Mouse (Mus musculus) cerebellum, adult 18-20 months (tissue): Measurements from ENCODE around the gene Sema4d.

ENCODE experiments used
- DNase-seq, 2 experiments: peaks; one replicate each; pipeline ENCODE4 v3.0.0; 2021

Gene Sema4d

DNA sequence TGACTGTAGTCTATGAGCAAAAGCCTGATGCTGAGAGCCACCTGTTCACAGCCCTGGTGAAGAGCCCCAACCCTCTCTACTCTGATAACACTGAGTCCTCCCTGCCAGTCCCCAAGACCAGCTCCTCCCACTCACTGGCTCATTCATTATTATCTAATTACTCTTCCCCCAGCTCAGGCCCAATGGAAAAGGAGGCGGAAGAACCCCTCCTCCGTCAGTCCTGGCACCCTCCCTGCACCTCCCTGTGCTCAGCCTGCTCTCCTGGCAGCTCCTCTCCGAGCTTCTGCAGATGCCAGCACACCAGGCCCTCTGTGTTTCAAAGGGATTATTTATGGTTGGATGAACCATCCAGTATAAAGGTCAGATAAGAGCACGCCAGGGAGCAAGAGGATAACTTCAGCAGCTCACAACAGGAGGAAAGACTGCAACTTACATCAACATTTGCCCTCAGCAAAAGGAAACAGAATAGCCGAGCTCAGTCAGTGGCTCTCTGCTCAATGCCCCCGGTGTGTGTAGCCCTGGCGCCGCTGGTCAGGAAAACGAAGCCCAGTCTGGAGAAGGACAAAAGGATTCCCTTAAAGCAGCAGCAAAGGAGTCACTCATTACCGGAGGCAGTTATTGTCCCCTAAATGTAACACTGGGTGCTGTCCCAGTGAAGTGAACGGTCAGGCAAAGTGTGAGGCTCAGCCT lies 16.4 kb downstream of the Sema4d start:
- peak; percentile 89 to 96 for DNase-seq

DNA sequence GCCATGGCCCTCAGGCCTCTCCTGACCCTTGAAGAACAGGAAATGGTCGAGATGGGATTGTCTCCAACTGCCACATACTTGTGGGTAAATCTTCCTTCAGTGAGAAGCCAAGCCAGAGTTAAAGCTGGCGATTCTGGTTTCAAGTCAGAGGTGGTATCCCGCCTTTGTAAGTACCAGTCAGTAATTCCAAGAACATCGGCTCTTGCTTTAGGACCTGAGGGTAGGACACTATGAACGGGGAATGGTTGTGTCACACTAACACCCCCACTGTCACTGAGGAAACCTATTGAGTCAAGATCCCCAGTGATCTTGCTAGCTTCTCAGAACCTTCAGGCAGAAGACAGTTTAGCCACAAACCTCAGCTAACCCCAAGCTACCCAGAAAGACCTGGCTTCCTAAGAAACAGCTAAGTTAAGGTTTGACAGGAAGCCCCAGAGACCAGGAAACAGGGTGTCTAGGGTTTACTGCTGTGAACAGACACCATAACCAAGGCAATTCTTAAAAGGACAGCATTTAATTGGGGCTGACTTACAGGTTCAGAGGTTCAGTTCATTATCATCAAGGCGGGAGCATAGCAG lies 17.3 kb downstream of the Sema4d start:
- DNase-seq: no peak

DNA sequence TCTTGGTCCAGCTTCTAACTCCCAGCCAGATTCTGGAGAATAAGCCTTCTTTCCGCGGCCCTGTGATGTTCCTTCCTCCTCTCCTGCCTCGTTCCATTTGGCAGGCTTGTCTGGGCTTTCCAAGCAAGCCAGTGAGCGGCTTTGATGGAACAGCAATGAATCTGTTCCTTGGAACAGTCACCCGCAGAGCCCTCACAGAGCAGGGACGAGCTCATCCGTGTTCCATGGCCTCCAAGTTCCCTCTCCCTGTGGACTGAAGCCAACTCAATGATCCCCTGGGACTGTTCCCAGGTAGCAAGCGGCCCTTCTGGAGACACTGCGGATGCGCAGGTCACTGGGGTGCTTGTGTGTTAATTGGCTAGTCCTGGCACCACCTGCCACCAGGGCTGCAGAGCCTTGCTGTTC lies 21.7 kb downstream of the Sema4d start:
- DNase-seq: peak; percentile 80 to 84

DNA sequence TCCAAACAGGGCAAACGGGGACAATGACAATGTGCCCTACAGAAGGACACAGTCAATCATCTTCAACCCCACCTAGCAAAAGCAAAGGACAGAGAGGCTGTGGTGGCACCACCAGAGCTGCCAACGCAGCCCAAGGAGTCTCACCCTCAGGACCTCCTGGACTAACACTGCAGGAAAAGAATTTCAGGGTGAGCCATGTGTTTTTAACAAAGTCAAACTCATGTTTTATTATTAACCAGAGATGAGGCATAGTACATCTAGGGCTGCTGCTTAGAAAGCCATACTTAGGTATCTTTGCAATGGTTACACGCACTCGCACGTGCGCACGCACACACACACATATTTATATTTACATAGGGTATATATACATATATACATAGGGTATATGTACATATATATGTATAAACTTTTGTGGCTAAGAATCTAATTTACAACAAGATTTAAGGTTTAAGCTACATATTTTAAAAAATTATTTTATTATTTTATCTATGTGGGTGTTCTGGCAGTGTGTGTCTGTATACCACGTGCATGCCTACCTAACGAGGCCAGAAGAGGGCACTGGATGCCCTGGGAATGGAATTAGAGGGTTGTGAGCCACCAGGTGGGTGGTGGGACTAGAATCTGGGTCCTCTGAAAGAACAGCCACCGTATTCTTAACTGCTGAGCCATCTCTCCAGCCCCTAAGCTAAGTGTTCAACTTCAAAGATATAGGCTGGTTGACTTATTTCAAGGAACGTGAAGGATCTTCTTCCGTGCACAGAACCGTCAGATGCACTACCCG lies 22.7 kb downstream of the Sema4d start:
- no peak for DNase-seq

DNA sequence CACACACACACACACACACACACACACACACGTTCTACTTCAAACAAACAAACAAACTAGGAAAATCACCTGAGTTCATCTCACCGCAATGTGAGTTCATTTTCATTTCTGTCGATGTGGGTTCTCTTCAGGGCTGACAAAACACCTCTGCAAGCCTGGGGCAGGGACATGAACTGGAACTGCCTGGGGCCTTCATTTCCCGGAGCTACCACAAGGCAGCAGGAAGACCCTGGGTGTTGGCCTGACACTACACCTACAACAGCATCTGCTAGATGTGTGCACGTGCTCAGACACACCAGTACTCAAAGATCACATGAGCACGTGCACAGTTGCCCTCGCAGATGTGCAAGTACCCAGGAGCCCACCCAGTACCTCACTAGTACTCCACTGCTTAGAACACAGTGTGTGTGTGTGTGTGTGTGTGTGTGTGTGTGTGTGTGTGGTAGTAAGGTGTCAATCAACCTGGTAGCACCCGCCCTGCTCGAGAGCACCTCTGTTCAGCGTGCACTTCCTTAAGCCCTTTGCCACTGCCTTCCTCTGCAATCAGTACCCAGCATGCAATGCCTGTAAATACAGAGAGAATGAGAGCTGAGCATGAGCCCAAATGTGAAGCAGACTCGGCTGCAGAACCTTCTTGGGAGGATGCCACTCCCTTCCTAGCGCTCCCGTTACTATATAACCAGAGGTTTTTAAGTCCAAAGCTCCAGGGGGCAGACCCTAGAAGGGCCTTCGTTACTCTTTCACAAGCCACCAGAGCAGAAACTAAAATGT lies 25.4 kb downstream of the Sema4d start:
- no peak for DNase-seq

DNA sequence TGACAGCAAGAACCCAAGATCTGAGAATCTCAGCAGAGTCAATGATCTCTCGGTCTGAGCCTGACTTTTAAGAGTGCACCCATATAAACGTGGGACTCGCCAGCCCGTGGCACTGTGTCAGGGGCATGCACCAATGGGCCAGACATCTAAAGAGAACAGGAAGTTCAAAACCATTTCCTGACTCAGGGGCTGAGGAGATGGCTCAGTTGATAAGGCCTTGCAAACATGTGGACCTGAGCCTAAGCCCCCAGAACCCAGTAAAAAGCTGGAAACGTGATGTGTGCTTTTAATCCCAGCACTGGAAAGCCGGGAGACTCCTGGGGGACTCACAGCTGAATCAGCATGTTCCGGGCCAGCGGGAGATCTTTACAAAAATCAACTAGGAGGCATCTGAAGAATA lies 26.0 kb downstream of the Sema4d start:
- no peak for DNase-seq

DNA sequence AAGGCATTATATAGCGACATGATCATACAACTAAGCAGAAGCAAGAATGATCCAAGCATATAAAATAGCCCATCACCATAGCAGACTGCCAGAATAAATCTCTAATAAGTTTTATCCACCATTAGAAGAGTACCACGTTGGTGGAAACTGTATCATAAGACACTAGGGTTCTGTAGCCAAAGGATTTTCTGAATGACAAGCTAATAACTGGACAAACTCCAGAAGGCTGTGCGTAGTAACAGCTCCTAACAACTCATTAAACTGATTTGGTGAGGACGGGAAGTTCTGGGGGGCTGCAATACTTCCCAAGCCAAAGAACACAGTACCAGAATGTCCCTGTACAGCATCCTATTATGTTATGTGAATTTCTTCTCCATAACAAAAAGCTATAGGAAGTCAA lies 26.8 kb downstream of the Sema4d start:
- DNase-seq: no peak

DNA sequence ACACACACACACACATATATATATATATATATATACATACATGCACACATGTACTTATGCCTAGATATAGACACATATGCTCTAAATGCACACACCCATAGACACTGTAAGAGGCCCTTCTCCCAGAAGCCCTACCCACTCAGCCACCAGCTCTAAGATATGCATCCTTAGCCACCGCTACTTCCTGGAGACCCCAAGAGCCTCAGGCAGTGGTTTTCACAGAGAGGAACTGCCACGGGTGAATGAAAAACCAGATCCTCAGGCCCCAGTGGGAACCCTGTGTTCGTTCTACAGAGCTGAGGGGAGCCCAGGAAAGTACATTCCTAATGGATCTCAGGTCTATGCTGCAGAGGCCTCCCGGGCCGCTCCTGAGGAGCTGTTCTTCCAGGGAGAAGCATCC lies 28.2 kb downstream of the Sema4d start:
- no peak for DNase-seq

DNA sequence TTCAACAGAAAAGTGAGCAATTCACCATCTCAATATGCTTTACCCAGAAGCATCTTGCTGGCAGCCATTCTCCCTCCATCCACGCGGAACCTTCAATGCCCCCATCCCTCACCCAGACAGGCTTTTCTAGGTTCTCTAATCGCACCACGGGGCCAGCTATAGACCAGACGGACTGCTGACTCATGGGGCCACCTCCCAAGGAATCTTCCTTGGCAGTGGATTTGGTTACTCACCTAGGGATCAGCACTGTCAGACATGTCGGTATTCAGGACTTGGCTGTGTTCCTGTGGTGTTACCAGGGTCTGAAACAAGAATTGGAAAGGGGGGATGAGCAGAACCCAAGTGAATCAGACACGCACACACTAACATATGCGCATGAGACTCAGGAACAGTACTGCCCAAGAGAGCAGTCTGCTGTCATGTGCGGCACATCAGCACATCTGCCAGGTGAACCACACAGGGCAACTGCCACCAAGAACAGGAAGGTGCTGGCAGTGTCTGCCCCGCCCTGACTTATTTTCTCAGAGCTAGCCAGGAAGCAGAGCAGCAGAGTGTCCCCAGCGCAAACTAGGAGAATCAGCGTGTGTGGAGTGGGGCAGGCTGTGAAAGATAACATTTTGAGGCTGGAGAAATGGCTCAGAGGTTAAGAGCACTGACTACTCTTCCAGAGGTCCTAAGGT lies 30.4 kb downstream of the Sema4d start:
- DNase-seq: peak in 1 of 2 experiments; percentile 50

DNA sequence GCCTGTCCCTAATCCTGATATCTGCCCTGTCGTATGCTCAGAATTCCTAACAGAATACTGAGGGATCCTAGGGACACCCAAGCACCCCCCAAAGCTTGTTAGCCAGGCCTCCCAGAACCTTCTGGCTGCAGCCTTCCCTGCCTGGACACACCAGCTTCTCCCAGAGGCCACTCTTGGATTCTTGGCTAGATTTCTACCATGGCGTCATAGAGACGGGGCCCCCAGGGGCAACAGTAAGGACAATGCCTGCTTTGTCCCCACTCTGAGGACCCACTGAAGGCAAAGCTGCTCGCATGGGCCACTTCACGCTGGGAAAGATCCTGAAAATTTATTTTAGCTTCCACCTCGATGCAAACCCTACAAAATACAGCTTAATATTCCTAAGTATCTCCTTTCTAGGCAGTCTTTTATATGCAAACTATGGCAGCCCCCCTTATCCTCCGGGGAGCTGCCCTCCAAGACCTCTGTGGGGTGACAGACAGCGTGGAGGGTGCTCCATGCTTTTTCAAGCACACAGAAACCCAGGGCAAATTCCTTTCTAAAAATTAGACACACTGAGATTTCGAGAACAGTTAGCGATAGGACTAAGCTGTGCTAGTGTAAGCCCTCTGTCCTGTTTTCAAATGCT lies 32.2 kb downstream of the Sema4d start:
- no peak for DNase-seq

DNA sequence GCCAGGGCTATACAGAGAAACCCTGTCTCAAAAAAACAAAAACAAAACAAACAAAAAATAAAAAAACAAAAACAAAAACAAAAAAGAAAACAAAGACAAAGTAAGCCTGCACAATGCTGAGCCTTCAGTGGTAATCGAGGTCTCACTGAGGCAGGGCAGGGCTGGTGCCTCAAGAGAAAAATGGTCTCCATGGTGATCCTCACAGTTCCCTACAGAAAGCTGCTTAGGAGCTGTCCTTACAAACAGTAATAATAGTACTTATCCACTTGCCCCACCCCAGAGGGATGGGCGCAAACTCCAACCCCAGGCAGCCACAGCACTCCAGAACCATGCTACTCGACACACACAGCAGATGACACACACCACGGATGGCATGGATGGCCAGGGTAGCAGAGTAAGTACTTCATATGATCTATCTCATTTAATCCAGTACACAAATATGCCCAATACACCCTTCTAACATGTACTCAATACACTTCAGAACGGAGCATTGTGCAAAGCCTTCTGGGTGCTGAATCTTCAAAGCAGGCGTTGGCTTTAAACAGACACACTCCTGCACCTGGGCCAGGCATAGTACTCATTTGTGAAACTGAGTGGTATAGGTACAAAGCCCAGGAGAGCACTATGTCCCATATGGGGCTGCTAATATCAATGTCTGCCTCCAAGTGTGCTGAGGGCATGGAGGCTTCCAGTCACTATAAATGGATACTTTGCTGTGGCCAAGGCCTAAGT lies 34.1 kb downstream of the Sema4d start:
- no peak for DNase-seq

DNA sequence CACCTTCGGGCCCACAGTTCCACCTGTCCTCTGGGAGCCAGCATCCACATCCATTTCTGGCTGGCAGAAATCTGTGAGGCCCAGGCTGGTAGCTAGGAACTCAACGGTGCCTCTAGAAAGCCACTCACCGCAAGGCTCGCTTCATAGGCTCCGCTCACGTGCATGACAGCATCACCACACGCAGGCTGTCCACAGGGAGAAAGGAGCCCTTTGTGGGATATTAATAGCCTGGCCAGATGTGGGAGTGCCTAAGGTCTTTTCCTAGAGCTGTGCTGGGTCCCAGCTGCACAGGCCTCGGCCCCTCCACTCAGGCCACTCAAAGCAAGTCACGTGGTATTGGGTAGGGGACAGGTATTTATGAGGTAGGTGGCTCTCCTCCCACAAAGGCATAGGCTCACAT lies 35.1 kb downstream of the Sema4d start:
- no peak for DNase-seq

DNA sequence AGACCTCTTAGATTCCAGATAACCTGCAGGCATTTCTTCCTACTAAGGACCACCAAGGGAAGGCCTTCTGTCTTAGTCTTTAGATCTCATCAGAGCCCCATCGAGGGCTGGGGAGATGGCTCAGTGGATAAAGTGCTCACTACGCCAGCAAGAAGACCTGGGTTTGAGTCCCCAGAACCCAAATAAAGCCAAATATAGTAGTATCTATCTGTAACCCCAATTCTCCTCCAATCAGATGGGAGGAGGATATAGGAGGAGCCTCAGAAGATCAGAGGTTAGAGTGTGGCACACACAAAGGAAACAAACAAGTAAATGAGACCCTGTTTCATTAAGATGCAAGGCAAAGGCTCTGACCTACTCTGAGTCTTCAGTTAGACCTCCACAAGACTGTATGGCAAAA lies 36.4 kb downstream of the Sema4d start:
- DNase-seq: no peak

DNA sequence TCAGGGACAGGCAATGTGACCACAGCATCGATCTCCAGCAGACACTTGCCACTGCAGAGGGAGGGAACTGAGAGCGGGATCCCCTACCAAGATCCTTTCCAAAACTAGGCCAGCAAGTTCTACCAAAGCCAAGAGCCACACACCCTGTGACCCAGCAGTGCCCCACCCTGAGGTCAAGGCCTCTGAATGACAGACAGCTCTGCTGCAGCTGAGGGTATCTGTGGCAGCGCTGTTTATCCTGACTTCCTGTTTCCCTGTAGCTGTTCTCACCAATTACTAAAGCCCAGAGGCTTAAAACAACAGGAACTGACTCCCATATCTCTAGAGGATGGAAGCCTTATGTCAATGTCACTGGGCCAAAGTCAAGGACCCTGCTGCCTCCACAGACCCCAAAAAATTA lies 37.0 kb downstream of the Sema4d start:
- DNase-seq: no peak

DNA sequence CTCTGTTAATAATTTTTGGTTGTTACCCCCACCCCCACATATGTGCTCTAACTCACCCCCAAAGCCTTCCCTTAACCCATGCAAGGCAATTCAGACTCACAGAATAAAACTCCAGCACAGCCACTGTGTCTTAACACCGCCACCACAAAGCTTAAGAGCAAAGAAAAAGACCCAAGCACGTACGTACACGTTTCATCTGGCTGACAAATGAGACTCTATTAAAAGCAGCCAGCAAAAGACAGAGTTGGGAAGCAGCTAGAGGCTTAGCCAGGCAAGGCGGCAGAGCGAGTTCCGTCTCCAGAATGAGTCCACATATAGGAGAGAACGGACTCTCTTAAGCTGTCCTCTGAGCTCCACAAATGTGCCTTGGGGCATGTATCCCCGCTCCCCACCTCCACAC lies 37.5 kb downstream of the Sema4d start:
- DNase-seq: no peak

DNA sequence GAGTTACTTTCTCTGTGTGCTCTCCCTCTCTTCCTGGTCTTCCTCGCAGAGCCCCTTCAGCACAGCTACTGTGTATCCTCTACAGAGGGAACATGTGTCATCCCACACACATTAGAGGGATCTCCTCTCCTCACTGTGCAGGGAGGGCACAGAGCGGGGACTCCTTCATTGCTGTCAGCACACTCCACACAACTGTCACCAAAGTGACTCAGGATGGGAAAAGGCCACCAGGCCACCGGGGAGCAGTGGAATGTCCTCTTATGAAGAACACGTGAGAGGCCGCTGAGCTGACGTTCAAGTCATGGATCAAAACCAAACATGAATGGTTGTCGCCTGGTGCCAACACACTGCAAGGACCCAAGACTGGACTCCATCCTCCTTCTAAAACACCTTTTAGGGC lies 38.0 kb downstream of the Sema4d start:
- no peak for DNase-seq

DNA sequence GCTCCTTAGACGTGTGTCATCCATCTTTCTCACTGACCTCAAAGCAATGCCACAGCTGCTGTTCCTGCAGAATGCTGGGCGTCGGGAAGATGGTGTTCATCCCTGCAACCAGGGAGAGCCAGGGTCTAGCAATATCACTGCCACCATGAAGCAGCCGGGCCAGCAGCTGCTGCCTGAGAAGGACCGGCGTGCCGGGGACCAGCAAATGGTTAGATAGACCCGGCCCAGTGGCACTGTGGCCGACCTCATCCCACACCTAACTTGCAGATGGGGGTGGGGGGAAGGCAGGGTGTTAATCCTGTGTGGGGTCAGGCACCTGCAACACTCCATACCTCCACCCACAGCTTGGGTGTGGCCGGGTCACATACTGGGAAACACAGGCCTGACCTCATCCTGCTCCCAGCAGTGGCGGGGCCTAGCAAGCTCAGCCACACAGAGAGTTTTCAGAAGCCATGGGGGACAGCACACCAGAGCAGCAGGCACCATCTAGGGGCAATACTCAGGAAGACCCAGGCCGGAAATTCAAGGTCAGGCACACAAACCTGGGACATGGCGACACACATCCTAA lies 38.9 kb downstream of the Sema4d start:
- DNase-seq: no peak

DNA sequence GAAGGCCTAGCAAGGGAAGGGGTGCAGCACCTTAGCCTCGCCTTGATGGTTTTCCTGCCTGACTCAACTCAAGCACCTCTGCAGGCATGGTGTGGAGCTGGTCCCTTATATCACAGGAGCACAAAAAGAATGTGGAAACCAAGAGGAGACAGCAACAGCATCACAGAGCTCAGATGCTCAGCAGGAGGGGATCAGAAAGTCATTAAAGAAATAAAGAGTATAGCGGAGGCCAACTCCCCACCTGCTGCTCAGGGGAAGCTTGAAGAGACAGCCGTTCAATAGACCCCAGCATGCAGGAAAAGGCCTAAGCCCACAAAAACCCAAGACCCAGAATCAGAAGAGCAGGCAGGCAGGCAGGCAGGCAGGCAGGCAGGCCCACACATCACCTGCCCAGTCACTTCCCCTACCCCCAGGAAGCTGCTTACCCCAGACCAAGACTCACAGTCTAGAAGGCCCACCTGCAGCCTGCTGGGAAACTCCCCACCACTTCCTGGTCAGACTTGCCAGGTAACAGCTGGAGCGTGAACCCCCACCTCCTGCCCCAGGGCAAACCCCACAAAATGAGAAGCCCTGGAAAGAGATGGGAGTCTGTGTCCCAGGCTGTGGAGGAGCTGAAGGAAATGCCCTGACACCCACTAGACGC lies 39.6 kb downstream of the Sema4d start:
- no peak for DNase-seq

DNA sequence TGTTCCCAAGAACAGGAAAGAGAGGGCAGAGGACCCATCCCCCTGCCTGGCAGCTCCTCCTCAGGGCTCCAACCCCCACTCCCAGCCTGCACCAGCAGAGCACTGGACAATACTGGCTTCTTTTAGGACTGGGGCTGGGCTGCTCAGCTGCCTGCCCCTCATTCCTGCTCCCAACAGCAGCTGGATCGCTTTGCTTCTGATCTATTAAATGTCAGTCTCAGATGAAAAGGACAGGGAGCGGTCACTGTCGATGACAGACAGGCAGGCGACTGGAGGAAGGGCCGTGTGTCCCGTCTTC lies 40.4 kb downstream of the Sema4d start:
- no peak for DNase-seq

DNA sequence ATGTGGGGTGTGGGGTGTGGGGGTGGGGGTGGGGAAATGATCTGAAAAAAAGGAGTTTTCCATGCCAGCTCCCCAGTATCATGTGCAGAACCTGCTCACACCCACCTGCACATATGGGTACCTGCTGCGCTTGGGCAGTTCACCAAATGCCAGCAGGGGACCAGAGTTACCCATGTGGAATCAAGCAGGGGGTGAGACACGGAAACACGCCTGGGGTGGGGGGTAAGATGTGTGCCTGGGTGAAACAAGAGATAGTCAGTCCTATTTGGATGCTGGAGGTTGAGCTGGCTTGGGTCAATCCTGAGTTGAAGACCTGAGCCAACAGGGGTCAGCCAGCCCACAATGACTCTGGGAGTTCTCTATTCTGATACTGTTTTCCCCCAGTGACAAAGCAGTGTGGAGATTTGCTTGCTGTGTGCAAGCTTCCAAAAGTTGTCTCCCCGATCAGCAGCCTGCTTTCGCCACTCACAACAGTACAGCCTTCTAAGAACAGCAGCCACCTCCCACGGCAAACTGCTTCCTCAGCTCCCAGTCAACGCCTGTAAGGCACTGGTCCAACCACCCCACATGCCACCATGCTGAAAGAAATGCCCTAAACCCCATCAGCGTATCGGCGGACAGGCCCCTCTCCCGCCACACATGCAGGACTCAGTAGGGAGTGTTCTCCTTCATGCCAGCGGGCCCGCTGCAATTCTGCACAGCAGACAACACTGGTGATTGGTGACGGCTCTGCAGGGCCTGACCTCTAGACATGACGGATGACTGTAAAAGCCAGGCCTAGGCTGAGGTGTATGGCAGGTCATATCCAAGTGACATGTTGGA lies 41.0 kb downstream of the Sema4d start:
- DNase-seq: peak in 1 of 2 experiments; percentile 52
